Mouse (Mus musculus): ENCODE data around the gene Mansc1.

The Mansc1 gene

GRCm38 (mm10) chr6:134639900-134640299, 7.6 kb upstream of the Mansc1 start:
- no peak for DNase-seq (ENCODE audit: low read depth, low spot score)

GRCm38 (mm10) chr6:134639210-134639609, 6.9 kb upstream of the Mansc1 start, which contains the start of gene Borcs5:
TSS of gene Borcs5 (plus strand) at chr6:134639510.
- DNase-seq (ENCODE audit: low read depth, low spot score), result no peak

GRCm38 (mm10) chr6:134636476-134636875, 4.2 kb upstream of the Mansc1 start:
- DNase-seq (ENCODE audit: low read depth, low spot score), result no peak

GRCm38 (mm10) chr6:134633553-134633952, 1.3 kb upstream of the Mansc1 start:
- DNase-seq (ENCODE audit: low read depth, low spot score), result no peak

- DNase-seq (ENCODE audit: low read depth, low spot score), result no peak
These were observed 468 bp upstream of the Mansc1 start for GRCm38 (mm10) chr6:134632756-134633155.

- DNase-seq (ENCODE audit: low read depth, low spot score), result no peak
These were observed 1.8 kb downstream of the Mansc1 start for GRCm38 (mm10) chr6:134630447-134630846.

- no peak for DNase-seq (ENCODE audit: low read depth, low spot score)
These were observed 5.7 kb downstream of the Mansc1 start for GRCm38 (mm10) chr6:134626564-134626963.

GRCm38 (mm10) chr6:134625431-134625830, 6.9 kb downstream of the Mansc1 start:
- no peak for DNase-seq (ENCODE audit: low read depth, low spot score)

GRCm38 (mm10) chr6:134621552-134621949, 10.7 kb downstream of the Mansc1 start:
- no peak for DNase-seq (ENCODE audit: low read depth, low spot score)

- DNase-seq (ENCODE audit: low read depth, low spot score), result no peak
These were observed 11.3 kb downstream of the Mansc1 start for GRCm38 (mm10) chr6:134620846-134621551.

- no peak for DNase-seq (ENCODE audit: low read depth, low spot score)
These were observed 12.2 kb downstream of the Mansc1 start for GRCm38 (mm10) chr6:134620129-134620528.

GRCm38 (mm10) chr6:134617589-134617988, 14.7 kb downstream of the Mansc1 start:
- DNase-seq (ENCODE audit: low read depth, low spot score), result no peak

GRCm38 (mm10) chr6:134614723-134615648, 17.3 kb downstream of the Mansc1 start:
- DNase-seq (ENCODE audit: low read depth, low spot score), result peak; percentile 69

GRCm38 (mm10) chr6:134614322-134614721, 18.0 kb downstream of the Mansc1 start:
- no peak for DNase-seq (ENCODE audit: low read depth, low spot score)

- DNase-seq (ENCODE audit: low read depth, low spot score), result no peak
These were observed 20.4 kb downstream of the Mansc1 start for GRCm38 (mm10) chr6:134611896-134612295.

GRCm38 (mm10) chr6:134610380-134610779, 21.9 kb downstream of the Mansc1 start:
- no peak for DNase-seq (ENCODE audit: low read depth, low spot score)

- no peak for DNase-seq (ENCODE audit: low read depth, low spot score)
These were observed 25.1 kb downstream of the Mansc1 start for GRCm38 (mm10) chr6:134606949-134607746.

GRCm38 (mm10) chr6:134606540-134606939, 25.7 kb downstream of the Mansc1 start:
- DNase-seq (ENCODE audit: low read depth, low spot score), result no peak

GRCm38 (mm10) chr6:134605196-134605595, 27.1 kb downstream of the Mansc1 start:
- peak; percentile 41 for DNase-seq (ENCODE audit: low read depth, low spot score)

- no peak for DNase-seq (ENCODE audit: low read depth, low spot score)
These were observed 29.8 kb downstream of the Mansc1 start for GRCm38 (mm10) chr6:134602371-134603003.

- no peak for DNase-seq (ENCODE audit: low read depth, low spot score)
These were observed 30.5 kb downstream of the Mansc1 start for GRCm38 (mm10) chr6:134601766-134602165.

Measured in telencephalon, adult 2 months (tissue).